Mouse (Mus musculus) liver, adult 2 months (tissue): ENCODE results near the gene Mms22l.

ENCODE experiments used
- CTCF ChIP-seq: fragments of 200-500 bp; IDR thresholded peaks from 2 replicates; pipeline ENCODE4 v1.5.1; 2011; ENCODE audit warnings: low read depth, low read length, control low read depth
- POLR2A ChIP-seq: fragments of 200-500 bp; IDR thresholded peaks from 2 replicates; pipeline ENCODE4 v1.6.1; 2011; ENCODE audit warnings: low read length, control low read depth; ENCODE audit not compliant: insufficient read depth; ENCODE audit errors: extremely low read depth

DNA sequence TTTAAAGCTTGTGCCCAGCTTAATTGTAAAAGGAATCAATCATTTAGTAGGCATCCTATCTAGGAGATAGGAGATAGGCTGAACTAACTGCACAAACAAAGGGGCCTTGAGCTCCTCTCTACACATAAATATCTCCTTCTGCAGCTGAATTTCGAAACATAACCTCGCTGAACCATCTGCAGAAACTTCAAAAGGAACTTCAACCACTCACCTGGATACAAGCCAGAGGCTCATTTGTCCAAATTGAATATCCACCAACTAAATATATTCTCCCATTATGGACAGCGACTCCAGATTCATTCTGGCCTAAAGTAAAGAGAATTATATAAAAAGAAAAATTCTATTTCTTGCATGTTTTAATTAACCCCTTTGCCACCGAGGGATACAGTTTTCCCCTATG is 130.4 kb downstream of the Mms22l start:
- TF ChIP-seq POLR2A (no peak), CTCF (no peak)
